Mouse (Mus musculus): ENCODE data around the gene Rbpj.

DNA sequence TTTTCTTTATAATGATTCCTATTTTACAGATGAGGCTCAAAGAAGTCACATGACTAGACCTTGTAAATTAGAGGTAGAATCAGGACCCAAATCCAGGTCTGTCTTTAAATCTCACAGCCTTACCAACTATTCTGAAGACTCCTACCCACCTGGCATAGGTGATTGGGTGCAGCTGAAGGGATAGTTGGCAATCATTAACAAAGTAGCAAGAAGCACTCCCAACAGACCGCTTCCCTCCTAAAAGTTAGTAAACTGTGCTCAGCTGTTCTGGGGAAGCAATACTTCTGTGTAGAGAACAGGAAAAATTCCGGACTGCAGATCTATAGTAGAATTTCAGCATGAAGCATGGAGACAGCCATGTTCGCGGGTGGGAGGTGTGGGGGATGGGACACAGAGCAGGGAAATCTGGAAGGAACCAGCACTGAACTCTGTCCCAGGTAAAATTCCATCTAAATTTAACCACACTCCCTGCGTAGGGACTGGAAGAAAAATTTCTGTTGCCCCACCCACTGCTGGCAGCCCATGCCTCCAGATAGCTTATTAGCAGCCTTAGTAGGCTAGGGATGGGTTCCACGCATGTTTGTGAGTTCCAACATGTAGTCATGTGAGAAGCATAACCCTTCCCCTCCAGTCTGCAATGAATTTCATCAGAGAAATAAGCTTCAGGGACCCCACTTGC lies 3.3 kb downstream of the Rbpj start:
- TF ChIP-seq POLR2A (IDR thresholded peaks at IDR 0.05; ENCODE audit: low read depth, low read length): no peak
- no peak for TF ChIP-seq CTCF (IDR thresholded peaks at IDR 0.05; ENCODE audit: extremely low read depth, insufficient read length, insufficient replicate concordance, low read depth, low read length)

Data from small intestine, adult 2 months (tissue).